Mouse (Mus musculus) embryonic facial prominence, embryonic 15.5 days (tissue): ENCODE measurements around the gene Olfr464. TPM values are rescaled to one million over a fixed set of nuclear protein-coding genes. Genes with fewer than 3 reads are reported as not detected.
"Not testable (repeated sequence)": the region's sequence is repeated elsewhere in the genome, so short reads cannot be mapped to it uniquely, and the experiment has no call there.

ENCODE experiments used
- ATAC-seq: fragments of 200-750 bp; cut with Nextera tagmentation; 2 replicates; pipeline ENCODE4 v1.8.0; 2017; ENCODE audit warnings: low read depth, moderate TSS enrichment; ENCODE audit not compliant: insufficient number of reproducible peaks, low FRiP score, low TSS enrichment
- H3K27ac ChIP-seq: fragments of 300-500 bp; sonication (generic); replicated peaks from 2 replicates; pipeline ENCODE4 v1.5.1; 2015; ENCODE audit warnings: mild to moderate bottlenecking, inconsistent platforms
- H3K27me3 ChIP-seq: fragments of 300-500 bp; sonication (generic); 2 replicates; pipeline ENCODE4 v1.6.1; 2015; ENCODE audit warnings: inconsistent platforms
- H3K36me3 ChIP-seq: fragments of 300-500 bp; sonication (generic); 2 replicates; pipeline ENCODE4 v1.6.1; 2015; ENCODE audit warnings: mild to moderate bottlenecking, inconsistent platforms
- H3K4me1 ChIP-seq: fragments of 300-500 bp; sonication (generic); 2 replicates; pipeline ENCODE4 v1.6.1; 2015; ENCODE audit warnings: inconsistent platforms
- H3K4me2 ChIP-seq: fragments of 300-500 bp; sonication (generic); replicated peaks from 2 replicates; pipeline ENCODE4 v1.6.1; 2015; ENCODE audit warnings: mild to moderate bottlenecking, inconsistent platforms
- H3K4me3 ChIP-seq: fragments of 300-500 bp; sonication (generic); replicated peaks from 2 replicates; pipeline ENCODE4 v1.5.1; 2015; ENCODE audit warnings: mild to moderate bottlenecking, inconsistent platforms
- H3K9ac ChIP-seq: fragments of 300-500 bp; sonication (generic); 2 replicates; pipeline ENCODE4 v1.6.1; 2015; ENCODE audit warnings: inconsistent platforms
- H3K9me3 ChIP-seq: fragments of 300-500 bp; sonication (generic); replicated peaks from 2 replicates; pipeline ENCODE4 v1.6.1; 2016; ENCODE audit warnings: inconsistent platforms
- WGBS: fragments of 180-500 bp; shearing (Covaris S2); methylation state at CpG from one replicate; pipeline ENCODE4 v1.1.7; 2015; 5-methylcytosine and 5-hydroxymethylcytosine counted together
- polyA plus RNA-seq: library from polyadenylated mRNA; unstranded; fragments of >200 nt; fragmentation: Nextera tagmentation; extraction: Ambion mirVana; gene quantifications from 2 replicates; pipeline ENCODE4 v1.2.1, GENCODE M21; 2015

The Olfr464 gene
- polyA plus RNA-seq, 1 experiment from 2014 or later, result 0.24 TPM

DNA sequence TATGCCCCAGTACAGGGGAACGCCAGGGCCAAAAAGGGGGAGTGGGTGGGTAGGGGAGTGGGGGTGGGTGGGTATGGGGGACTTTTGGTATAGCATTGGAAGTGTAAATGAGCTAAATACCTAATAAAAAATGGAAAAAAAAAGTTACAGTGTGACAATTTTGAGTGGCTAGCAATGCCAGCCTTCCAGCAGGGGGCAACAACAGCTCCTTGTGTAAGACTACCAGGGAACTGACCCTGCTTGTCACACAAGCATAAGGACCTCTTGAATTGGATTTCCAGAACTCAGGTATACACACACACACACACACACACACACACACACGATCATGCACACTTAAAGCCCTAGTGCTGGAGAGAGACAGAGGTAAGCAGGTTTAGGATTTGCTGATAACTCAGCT is 53.9 kb downstream of the Olfr464 start:
- H3K27me3 ChIP-seq, ATAC-seq, H3K9me3 ChIP-seq, H3K4me2 ChIP-seq, H3K9ac ChIP-seq, H3K4me3 ChIP-seq, H3K27ac ChIP-seq, H3K4me1 ChIP-seq: not testable (repeated sequence)
- WGBS, result 85% methylated on average over 1 of the region's 2 CpGs
- H3K36me3 ChIP-seq, result peaks cover 20% of the 10 kb centered on the region; the same call in 1 of the 2 replicates

Other genes with a start within 250 kb of the Olfr464 start
- 158 and 165 TPM in 2 replicates for gene Supt4a, start 183.4 kb downstream of the Olfr464 start, polyA plus RNA-seq
- gene Tspoap1, start 160.4 kb downstream of the Olfr464 start, polyA plus RNA-seq, result 4.0 and 5.9 TPM in 2 replicates
- 0.85 and 1.1 TPM in 2 replicates for gene Mpo, start 127.4 kb downstream of the Olfr464 start, polyA plus RNA-seq
- 0.21 and 0.29 TPM in 2 replicates for gene Lpo, start 92.7 kb downstream of the Olfr464 start, polyA plus RNA-seq
- 17.1 and 18.8 TPM in 2 replicates for gene Mks1, start 67.8 kb downstream of the Olfr464 start, polyA plus RNA-seq
- gene Epx, start 45.4 kb downstream of the Olfr464 start, polyA plus RNA-seq, result 0.07 TPM in 1 of 2 replicates, not detected in the other
- gene Olfr462, start 28.7 kb downstream of the Olfr464 start, polyA plus RNA-seq, result not detected in 2 replicates
- gene Olfr463, start 23.6 kb downstream of the Olfr464 start, polyA plus RNA-seq, result not detected in 2 replicates
- 19.5 and 22.4 TPM in 2 replicates for gene Dynll2, start 66.6 kb upstream of the Olfr464 start, polyA plus RNA-seq
- 269 and 279 TPM in 2 replicates for gene Srsf1, start 126.4 kb upstream of the Olfr464 start, polyA plus RNA-seq
- 37.5 and 39.6 TPM in 2 replicates for gene Vezf1, start 147.3 kb upstream of the Olfr464 start, polyA plus RNA-seq
- 35.4 and 38.7 TPM in 2 replicates for gene Cuedc1, start 177.1 kb upstream of the Olfr464 start, polyA plus RNA-seq